Mouse (Mus musculus) heart, embryonic 10.5 days (tissue): Measurements from ENCODE around the gene Mlxip. TPM values are rescaled to one million over a fixed set of nuclear protein-coding genes. Genes with fewer than 3 reads are reported as not detected.

Experiments
- DNase-seq: peaks from one replicate; pipeline ENCODE4 v3.0.0-alpha.2; 2017; ENCODE audit warnings: low spot score
- H3K27ac ChIP-seq: fragments of 300-500 bp; sonication (generic); 2 replicates; pipeline ENCODE4 v1.5.1; 2016; ENCODE audit warnings: mild to moderate bottlenecking
- H3K27me3 ChIP-seq: fragments of 300-500 bp; sonication (generic); 2 replicates; pipeline ENCODE4 v1.6.1; 2016; ENCODE audit warnings: mild to moderate bottlenecking; ENCODE audit not compliant: poor library complexity, insufficient read depth, severe bottlenecking
- H3K36me3 ChIP-seq: fragments of 300-500 bp; sonication (generic); 2 replicates; pipeline ENCODE4 v1.6.1; 2016; ENCODE audit warnings: mild to moderate bottlenecking, moderate library complexity
- H3K4me1 ChIP-seq: fragments of 300-500 bp; sonication (generic); 2 replicates; pipeline ENCODE4 v1.6.1; 2016; ENCODE audit warnings: mild to moderate bottlenecking
- H3K4me3 ChIP-seq: fragments of 300-500 bp; sonication (generic); 2 replicates; pipeline ENCODE4 v1.5.1; 2016; ENCODE audit warnings: mild to moderate bottlenecking, moderate library complexity
- H3K9me3 ChIP-seq: fragments of 300-500 bp; sonication (generic); 2 replicates; pipeline ENCODE4 v1.6.1; 2016; ENCODE audit warnings: mild to moderate bottlenecking, moderate library complexity
- WGBS: fragments of 180-500 bp; shearing (Covaris S2); methylation state at CpG from one replicate; pipeline ENCODE4 v1.1.7; 2016; 5-methylcytosine and 5-hydroxymethylcytosine counted together
- polyA plus RNA-seq: library from polyadenylated mRNA; unstranded; fragments of >200 nt; fragmentation: Nextera tagmentation; extraction: Ambion mirVana; gene quantifications from 2 replicates; pipeline ENCODE4 v1.2.1, GENCODE M21; 2016

The Mlxip gene
- polyA plus RNA-seq, 1 experiment from 2014 or later: 17.0 TPM

DNA sequence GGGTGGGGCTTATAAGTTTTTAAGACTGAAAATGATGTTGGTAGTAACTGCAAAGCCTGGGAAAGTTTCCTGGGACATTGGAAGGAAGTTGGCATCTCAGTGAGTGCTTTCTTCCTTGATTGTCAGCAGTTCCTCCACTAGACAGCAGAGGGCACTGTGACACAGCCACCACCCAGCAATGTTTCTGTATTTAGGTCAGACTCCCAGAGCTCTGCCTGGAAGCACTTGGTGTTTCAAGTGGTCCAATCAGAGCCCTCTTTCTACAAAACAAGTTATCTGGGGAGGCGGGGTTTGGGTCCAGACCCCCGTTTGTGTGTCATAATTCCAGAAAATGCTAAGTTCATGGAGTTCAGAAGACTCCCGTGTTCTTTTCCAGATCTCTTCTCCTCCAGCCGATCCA, 49.5 kb downstream of the Mlxip start:
- H3K27me3 ChIP-seq: no peaks in the 10 kb centered on the region
- H3K36me3 ChIP-seq: peaks cover 57% of the 10 kb centered on the region
- no peak overlapping the region for H3K27ac ChIP-seq
- 44% methylated on average over 4 of the region's 4 CpGs for WGBS
- DNase-seq: peak; percentile 81
- no peaks in the 10 kb centered on the region for H3K9me3 ChIP-seq
- H3K4me3 ChIP-seq: no peak overlapping the region
- H3K4me1 ChIP-seq: peaks cover 4% of the 10 kb centered on the region

DNA sequence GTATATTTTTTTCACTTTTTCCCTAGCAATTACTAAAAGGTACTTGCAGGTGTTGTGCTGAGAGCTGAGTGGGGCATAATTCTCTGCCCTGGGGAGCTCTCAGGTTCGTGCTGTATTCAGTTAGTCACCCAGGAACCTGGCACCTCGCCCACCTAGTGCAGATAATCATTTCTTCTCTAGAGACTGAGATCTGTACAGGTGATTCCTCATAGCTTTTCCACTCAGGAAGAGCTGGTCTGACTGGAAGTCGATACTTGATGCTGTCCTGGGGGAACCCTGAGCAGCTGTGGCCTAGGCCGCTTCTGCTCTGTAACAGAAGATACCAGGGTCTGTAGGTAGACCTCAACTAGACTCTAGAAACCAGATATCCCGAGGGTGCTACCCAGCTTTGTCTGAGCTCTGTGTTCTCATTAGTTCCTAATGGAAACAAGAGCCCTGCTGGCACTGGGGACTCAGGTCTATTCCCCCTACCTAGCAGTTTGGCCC, 50.3 kb downstream of the Mlxip start:
- Histone ChIP-seq H3K9me3 (no peaks in the 10 kb centered on the region), H3K4me3 (no peak overlapping the region), H3K36me3 (peaks cover 65% of the 10 kb centered on the region), H3K4me1 (no peaks in the 10 kb centered on the region), H3K27ac (no peak overlapping the region), H3K27me3 (no peaks in the 10 kb centered on the region)
- no peak for DNase-seq
- WGBS: 87% methylated on average over 5 of the region's 5 CpGs

DNA sequence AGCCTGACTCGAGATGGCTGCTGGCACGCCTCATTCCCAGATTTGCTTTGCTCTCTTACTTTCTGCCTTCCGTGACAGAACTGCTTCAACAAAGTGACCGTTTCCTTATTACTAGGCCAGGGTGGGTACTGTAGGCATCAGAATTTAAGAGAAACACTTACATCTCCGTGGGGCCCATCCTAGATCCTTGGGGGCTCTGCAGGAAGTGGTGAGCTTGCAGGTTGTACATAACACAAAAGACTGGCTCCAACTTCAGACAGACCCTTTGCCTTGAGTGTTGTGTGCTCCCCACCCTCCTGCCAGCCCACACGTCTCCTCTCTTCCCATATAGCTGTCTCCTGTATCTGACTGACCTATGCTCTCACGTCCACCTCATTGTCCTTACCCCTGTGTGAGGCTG, 57.3 kb downstream of the Mlxip start:
- 91% methylated on average over 7 of the region's 7 CpGs for WGBS
- DNase-seq: no peak
- Histone ChIP-seq H3K27me3 (no peaks in the 10 kb centered on the region), H3K9me3 (no peaks in the 10 kb centered on the region), H3K4me1 (no peaks in the 10 kb centered on the region), H3K27ac (no peak overlapping the region), H3K4me3 (no peak overlapping the region), H3K36me3 (peaks cover 88% of the 10 kb centered on the region)

DNA sequence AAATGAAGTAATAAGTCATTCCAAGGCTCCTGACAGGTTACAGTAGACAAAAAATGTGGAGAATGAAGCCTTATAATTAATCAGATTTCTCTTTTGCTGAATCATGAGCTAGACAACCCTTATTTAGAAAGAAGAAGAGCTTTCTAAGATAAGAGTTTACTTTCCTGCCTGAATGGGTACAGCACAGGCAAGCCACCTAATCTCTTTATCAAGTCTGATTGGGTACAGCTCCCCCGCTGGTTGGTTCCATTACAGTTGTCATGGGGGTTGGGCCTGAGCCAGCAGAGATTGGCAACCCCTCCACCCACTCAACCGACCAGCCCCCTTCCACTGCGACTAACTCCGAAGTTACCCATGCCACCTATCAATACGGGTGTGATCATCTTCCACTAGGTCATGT, 66.8 kb downstream of the Mlxip start:
- Histone ChIP-seq H3K27me3 (no peaks in the 10 kb centered on the region), H3K36me3 (peaks cover 10% of the 10 kb centered on the region; the same call in 1 of the 2 replicates), H3K4me3 (no peak overlapping the region), H3K9me3 (no peaks in the 10 kb centered on the region), H3K27ac (no peak overlapping the region), H3K4me1 (no peaks in the 10 kb centered on the region)
- 26% methylated on average over 5 of the region's 5 CpGs for WGBS
- DNase-seq: no peak

DNA sequence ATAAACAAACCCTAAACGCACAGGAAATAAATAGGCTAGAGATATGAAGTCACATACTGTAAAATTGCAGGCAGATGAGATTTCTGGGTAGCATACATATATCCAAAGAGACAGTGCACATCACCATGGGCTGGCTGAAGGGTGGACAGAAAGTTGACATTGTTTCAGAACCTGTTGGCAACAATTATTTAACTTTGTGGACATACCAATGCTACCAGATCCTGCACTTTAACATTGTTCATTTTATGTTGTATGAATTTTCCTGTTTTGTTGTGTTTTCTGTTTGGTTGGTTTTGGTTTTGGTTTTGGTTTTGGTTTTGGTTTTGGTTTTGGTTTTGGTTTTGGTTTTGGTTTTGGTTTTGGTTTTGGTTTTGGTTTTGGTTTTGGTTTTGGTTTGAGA, 70.0 kb downstream of the Mlxip start:
- Histone ChIP-seq H3K9me3 (no peaks in the 10 kb centered on the region), H3K4me3 (no peak overlapping the region), H3K27me3 (no peaks in the 10 kb centered on the region), H3K36me3 (no peaks in the 10 kb centered on the region), H3K4me1 (no peaks in the 10 kb centered on the region), H3K27ac (no peak overlapping the region)
- 85% methylated on average over 1 of the region's 1 CpGs for WGBS
- DNase-seq: no peak

DNA sequence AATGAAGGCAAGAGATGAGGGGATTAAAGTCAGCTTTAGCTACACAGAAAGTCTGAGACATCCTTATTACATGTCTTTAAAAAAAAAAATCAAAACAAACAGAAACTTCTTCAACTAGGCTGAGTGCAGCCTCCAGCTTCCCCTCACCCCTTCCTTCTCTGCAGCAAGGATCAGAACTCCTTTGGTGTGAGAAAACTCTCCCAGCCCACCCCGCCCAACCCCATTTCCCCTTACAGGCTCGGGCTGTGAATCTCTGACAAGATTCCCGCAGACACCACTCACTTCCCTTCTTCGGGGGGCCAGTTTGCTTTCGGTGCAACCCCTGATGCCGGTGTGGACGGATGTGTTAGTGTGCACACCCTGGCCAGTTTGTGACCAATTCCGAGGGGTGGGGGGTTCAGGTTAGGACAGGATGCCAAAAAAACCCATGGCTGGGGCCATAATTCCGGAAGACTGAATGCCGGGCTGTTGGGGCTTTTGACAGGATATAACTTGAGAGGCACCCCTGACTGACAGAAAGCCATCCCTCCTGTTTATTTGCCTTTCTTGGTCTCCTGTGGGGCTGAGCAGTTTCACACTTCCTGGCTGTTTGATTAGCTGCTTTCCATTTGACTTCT, 76.3 kb downstream of the Mlxip start:
- 16% methylated on average over 10 of the region's 10 CpGs for WGBS
- H3K27ac ChIP-seq: peak overlapping the region; percentile 53
- H3K4me3 ChIP-seq: peak overlapping the region; percentile 52
- H3K27me3 ChIP-seq: no peaks in the 10 kb centered on the region
- H3K9me3 ChIP-seq: no peaks in the 10 kb centered on the region
- no peak for DNase-seq
- peaks cover 7% of the 10 kb centered on the region for H3K4me1 ChIP-seq
- no peaks in the 10 kb centered on the region for H3K36me3 ChIP-seq

DNA sequence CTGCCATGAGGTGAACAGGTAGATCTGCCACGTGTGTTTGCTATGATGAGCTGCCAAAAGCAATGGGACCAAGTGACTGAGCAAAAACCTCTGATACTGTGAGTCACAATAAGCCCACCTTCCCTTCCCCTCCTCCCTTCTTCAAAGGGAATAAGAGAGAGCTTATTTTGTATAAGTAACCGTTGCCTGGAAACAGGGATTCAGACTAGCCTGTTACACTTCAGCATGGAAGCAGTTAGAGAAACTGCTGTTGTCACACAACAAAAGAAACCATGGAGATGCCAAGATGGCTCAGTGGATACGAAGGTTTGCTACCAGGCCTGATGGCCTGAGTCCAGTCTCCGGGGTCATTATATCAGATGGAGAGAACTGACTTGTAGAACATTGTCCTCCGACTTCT, 79.2 kb downstream of the Mlxip start:
- H3K27me3 ChIP-seq: no peaks in the 10 kb centered on the region
- WGBS: 83% methylated on average over 5 of the region's 5 CpGs

DNA sequence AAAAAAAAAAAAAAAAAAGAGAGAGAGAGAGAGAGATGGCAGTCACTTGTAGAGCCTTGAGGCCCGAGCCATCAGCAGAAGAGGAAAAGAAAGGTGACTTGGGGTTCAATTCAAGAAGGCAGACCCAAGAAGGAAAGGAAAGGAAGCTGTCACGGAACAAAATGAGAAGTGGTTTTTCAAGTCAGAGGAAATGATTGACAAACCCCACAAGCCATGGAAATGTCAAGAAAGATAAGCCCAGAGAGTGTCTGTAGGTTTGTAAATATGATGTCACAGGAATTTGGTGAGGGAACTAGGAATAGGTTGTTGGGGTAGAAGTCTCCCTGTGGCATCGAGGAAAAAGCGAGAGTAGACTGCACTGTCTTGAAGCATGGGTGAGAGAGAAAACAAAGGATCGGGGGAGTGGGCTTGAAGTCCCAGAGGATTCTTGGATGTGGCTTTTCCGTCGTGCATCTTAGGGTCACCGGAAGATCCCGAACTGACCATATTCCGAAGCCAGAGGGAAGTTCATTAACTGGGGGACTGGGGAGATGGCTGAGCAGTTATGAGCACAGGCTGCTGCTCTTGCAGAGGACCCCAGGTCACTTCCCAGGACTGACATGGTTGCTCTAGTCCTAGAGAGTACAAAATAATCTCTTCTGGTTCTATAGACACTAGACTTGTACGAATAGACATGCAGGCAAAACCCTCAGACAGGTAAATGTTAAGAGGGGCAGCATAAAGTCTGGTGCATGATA, 93.2 kb downstream of the Mlxip start:
- no peak for DNase-seq
- WGBS: 75% methylated on average over 11 of the region's 11 CpGs
- Histone ChIP-seq H3K4me1 (peaks cover 11% of the 10 kb centered on the region), H3K27ac (no peak overlapping the region), H3K36me3 (no peaks in the 10 kb centered on the region), H3K4me3 (no peak overlapping the region), H3K27me3 (peaks cover 5% of the 10 kb centered on the region; the same call in 1 of the 2 replicates), H3K9me3 (no peaks in the 10 kb centered on the region)

More for the DNA sequence above, 79.2 kb downstream of the Mlxip start:
- H3K4me1 ChIP-seq: peaks cover 7% of the 10 kb centered on the region
- H3K27ac ChIP-seq: no peak overlapping the region
- DNase-seq: no peak
- no peaks in the 10 kb centered on the region for H3K36me3 ChIP-seq
- no peak overlapping the region for H3K4me3 ChIP-seq
- H3K9me3 ChIP-seq: no peaks in the 10 kb centered on the region

DNA sequence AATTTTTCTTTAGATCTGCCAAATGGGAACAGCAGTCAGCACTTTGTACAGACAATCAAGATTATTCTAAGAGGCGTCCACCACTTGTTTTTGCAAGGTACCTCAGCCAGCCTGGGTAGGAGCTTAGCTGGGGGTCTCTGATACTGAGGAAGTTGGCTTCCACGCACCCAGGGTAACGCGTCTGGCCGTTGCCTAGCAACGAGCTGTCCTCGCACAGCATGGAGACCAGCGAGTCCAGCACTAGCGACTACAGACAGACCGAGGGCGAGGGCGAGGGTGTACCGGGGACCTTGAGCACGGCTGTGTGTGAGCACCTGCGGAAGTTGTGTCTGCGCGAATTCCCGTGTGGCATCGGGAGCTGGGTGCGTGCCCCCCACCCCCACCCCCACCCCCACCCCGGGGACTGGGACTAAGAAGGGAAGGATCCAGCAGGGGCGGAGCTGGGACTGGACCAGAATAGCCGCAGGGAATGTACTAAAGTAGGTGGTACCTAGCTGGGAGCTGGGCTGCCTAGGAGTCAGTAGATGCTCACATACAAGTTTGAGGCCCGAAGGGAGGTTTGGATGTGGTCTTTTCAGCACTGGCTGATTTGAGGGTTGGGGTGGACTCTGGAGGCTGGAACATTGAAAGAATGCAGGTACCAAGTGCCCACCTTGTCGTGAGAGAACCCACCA, 94.7 kb downstream of the Mlxip start, which contains the start of the genes Lrrc43 and Il31:
TSS of gene Lrrc43 (plus strand) at position 194 of the 674 bp plus-strand sequence.
TSS of gene Il31 (minus strand) at position 378 of the 674 bp plus-strand sequence.
- peaks cover 5% of the 10 kb centered on the region; the same call in 1 of the 2 replicates for H3K27me3 ChIP-seq
- DNase-seq: no peak
- H3K4me1 ChIP-seq: peaks cover 11% of the 10 kb centered on the region
- H3K4me3 ChIP-seq: peak within 1 kb of the TSS; percentile 52
- no peaks in the 10 kb centered on the region for H3K9me3 ChIP-seq
- 8% methylated on average over 25 of the region's 25 CpGs for WGBS
- H3K36me3 ChIP-seq: no peaks in the 10 kb centered on the region
- H3K27ac ChIP-seq: peak within 1 kb of the TSS; percentile 36; the same call in 1 of the 2 replicates

DNA sequence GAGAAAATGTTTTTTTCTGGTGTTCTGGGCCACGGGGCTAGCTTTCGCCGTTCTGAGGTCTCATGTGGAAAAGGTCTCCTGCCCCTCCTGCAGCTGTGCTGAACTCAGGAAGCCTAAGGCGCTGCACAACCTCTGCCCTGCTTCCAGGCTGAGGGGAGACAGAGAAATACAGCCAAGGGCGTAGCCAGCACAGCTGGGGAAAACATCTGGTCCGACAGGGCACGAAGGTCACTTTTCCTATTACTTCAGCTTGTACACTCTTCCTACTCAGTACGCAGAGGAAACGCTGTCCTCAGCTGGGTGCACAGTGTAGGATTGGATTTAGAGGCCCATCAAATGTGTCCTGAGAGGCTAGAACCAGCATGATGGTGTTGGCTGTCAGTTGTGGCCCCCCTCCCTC, 95.3 kb downstream of the Mlxip start:
- Histone ChIP-seq H3K4me3 (no peak overlapping the region), H3K36me3 (no peaks in the 10 kb centered on the region), H3K27me3 (peaks cover 5% of the 10 kb centered on the region; the same call in 1 of the 2 replicates), H3K4me1 (peaks cover 11% of the 10 kb centered on the region), H3K27ac (no peak overlapping the region), H3K9me3 (no peaks in the 10 kb centered on the region)
- DNase-seq: no peak
- WGBS: 66% methylated on average over 9 of the region's 9 CpGs

DNA sequence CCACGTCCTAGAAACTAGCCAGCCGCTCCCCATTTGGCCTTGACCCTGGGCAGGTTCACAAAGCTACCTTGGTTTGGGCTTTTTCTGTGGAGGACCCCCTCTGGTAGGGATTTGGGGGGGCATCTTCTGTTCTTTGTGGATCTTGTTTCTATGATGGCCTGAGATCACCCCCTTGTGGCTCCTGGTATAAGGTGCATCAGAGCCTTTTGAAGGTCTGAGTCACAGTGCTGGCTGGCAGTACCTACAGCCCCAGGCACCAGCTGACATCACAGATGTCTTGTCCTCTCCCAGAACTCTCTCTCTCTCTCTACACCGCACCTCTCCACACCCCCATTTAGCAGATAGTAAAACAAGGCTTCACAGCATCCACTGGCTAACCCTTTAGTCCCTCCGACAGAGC, 105.1 kb downstream of the Mlxip start:
- DNase-seq: no peak
- Histone ChIP-seq H3K36me3 (no peaks in the 10 kb centered on the region), H3K27ac (no peak overlapping the region), H3K9me3 (no peaks in the 10 kb centered on the region), H3K4me3 (no peak overlapping the region), H3K27me3 (peaks cover 12% of the 10 kb centered on the region), H3K4me1 (peaks cover 26% of the 10 kb centered on the region)
- 45% methylated on average over 4 of the region's 4 CpGs for WGBS

DNA sequence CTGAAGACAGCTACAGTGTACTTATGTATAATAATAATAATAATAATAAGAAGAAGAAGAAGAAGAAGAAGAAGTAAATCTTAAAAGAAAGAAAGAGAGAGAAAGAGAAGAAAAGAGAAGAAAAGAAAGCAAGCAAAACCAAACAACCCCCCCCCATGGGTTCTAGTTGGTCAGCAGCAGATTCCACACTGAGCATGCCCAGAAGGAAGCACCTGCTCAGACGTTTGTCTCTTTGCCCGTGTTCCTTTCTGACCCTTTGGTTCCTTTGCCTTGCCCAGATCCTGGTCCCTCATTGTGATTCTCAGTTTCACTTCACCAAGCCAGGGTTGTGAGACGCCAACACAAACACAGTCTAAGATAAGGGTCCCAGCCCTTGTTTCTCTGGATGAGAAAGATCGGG, 107.4 kb downstream of the Mlxip start:
- Histone ChIP-seq H3K4me3 (no peak overlapping the region), H3K27me3 (peaks cover 23% of the 10 kb centered on the region), H3K9me3 (no peaks in the 10 kb centered on the region), H3K36me3 (no peaks in the 10 kb centered on the region), H3K4me1 (peaks cover 22% of the 10 kb centered on the region), H3K27ac (no peak overlapping the region)
- no peak for DNase-seq
- WGBS: 56% methylated on average over 4 of the region's 4 CpGs
